Mouse (Mus musculus) adrenal gland, adult 2 months (tissue): ENCODE data around the gene Ror2. TPM values are rescaled to one million over a fixed set of nuclear protein-coding genes. Genes with fewer than 3 reads are reported as not detected.

Experiments used
- DNase-seq: peaks from one replicate; pipeline ENCODE4 v3.0.0; 2021
- polyA plus RNA-seq: library from polyadenylated mRNA; depleted of rRNA; stranded (reverse); fragments of >200 nt; gene quantifications from 2 replicates; pipeline ENCODE4 v1.2.3, GENCODE M21; 2012; rRNA removed
- total RNA-seq, 2 experiments: library from RNA; stranded (reverse); gene quantifications; 2 replicates each; pipeline ENCODE4 v1.2.3; 2021

Ror2 gene
- total and polyA plus RNA-seq, 3 experiments, result 4.7 to 11.8 (median 7.0) TPM

DNA sequence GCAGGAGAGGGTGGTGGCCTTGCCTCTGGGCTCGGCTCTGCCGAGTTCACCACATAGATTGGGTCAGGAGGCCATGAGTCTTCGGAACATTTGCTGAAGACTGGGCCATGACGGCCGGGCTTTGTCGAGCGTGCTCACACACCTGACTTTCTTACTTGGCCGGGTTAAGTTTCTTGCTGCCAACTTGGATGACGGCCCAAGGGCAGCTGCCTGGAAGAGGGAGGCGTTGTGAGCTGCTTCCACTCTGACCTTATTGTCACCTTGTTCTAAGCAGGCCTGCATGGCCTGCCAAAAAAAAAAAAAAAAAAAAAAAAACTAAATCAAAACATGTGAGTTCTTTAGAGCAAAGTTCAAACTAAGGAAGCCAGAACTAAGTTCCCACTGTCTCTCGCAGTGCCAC, 218.0 kb downstream of the Ror2 start:
- DNase-seq, result peak; percentile 86

- no peak for DNase-seq
These were observed 220.8 kb downstream of the Ror2 start for GRCm38 (mm10) chr13:53065122-53065521.

- no peak for DNase-seq
These were observed 221.2 kb downstream of the Ror2 start for GRCm38 (mm10) chr13:53064681-53065080.

Other genes starting within 250 kb of the Ror2 start
- 10 to 100 TPM; 62.4 to 65.5 TPM for gene Sptlc1, start 91.3 kb upstream of the Ror2 start, total RNA-seq
- gene Sptlc1, start 91.3 kb upstream of the Ror2 start, polyA plus RNA-seq, result 20.1 and 24.3 TPM in 2 replicates
- gene Msx2, start 186.9 kb upstream of the Ror2 start, total RNA-seq, result under 1 TPM; 0.14 to 0.69 TPM
- gene Msx2, start 186.9 kb upstream of the Ror2 start, polyA plus RNA-seq, result 0.75 and 1.1 TPM in 2 replicates